Mouse (Mus musculus) cerebellum, adult 11-12 months (tissue): ENCODE results near the gene Map2k2.
"Not testable (repeated sequence)": the region's sequence is repeated elsewhere in the genome, so short reads cannot be mapped to it uniquely, and the experiment has no call there.

Experiments
- DNase-seq: peaks from one replicate; pipeline ENCODE4 v3.0.0; 2022

The Map2k2 gene

GRCm38 (mm10) chr10:81143845-81144437, 38.2 kb downstream of the Map2k2 start:
- no peak for DNase-seq

GRCm38 (mm10) chr10:81144667-81145066, 39.0 kb downstream of the Map2k2 start:
- DNase-seq: peak; percentile 59

DNA sequence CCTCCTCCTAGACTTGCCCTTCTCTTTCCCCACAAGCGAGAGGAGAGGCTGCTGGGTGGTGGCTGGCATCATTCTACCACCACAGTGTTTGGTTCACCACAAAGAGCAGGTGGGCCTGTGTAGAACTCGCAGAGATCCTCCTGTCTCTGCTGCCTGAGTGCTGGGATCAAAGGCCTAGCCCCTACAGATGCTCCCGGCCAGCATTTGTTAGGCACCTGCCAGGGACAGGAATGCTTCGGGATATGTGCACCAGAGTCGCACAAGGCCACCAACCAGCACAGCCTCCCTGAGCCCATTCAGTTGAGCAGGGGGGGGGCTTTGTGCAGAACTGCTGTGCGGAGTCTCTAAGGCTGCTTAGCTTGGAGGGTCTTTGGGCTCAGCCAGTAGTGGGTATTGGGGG, 39.6 kb downstream of the Map2k2 start:
- no peak for DNase-seq

DNA sequence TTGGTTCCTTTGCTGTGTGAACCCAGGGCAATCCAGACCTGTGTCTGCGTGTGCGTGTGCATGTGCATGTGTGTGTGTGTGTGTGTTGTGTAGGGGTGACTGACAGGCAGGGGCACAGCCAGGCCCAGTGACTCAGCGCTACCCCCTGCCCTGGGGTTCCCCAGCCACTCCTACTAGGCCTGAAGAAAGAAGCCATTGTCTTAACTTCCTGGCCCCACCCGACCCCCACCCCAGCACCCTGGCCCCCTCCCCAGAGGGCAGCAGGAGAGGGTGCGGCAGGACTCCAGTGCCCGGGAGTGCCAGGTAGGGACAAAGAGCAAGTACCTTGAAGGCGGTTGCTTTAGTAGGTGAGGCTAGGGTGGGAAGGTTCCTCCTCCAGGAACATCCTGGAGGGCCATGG, 40.1 kb downstream of the Map2k2 start:
- no peak for DNase-seq

DNA sequence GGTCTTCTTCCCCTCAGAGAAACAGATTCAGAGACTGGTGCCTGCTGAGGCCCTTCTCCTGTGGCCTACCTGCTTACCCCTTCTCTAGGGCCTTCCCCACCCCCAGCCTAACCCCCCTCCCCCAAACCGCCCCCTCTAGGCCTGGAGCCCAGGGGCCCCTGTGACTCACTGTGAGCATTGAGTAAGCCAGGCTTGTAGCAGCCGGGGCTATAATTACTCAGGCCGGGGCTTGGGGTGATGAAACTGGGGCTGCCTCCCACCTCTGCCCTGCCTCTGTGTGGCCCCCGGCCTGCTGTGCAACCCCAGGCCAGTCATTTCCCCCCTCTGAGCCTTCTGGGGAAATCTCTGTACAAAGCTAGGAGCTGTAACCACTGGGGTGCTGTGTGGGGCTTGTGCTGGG, 40.6 kb downstream of the Map2k2 start:
- DNase-seq: no peak

DNA sequence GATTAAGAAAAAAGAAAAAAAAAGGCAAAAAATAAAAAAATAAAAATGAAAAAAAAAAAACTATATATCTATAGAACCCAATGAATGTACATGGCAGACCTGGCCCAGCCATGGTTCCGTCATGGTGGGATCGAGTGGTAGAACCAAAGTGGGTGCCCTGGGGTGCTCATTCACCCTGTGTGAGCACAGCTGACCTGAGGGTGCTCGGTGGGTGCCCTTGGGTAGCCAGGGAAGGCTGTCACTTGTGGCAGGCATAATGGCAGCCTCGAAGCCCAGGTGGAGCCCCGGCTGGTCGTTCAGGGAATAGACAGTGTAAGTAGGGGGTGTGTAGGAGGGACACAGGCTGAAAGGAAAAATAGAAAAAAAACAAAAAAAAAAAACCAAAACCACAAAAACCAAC, 45.5 kb downstream of the Map2k2 start:
- DNase-seq: no peak

DNA sequence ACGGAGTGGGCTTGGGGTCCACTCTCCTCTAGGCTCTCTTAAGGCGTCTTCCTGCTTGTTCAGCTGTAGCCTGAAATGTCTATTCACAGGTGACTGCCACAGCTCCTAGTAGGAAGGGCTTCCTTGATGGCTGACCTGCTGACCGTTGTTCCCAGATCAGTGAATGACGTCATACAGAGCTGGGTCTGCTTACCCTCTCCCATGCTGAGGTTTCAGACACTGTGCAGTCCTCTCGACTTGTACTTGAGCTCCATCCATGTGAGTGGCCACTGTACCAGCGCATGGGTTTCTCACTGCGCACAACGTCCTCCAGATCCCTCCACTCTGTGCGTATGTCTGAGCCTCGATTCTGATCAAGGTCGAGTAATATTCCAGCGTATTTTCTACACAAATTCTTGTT, 46.9 kb downstream of the Map2k2 start:
- DNase-seq: no peak

DNA sequence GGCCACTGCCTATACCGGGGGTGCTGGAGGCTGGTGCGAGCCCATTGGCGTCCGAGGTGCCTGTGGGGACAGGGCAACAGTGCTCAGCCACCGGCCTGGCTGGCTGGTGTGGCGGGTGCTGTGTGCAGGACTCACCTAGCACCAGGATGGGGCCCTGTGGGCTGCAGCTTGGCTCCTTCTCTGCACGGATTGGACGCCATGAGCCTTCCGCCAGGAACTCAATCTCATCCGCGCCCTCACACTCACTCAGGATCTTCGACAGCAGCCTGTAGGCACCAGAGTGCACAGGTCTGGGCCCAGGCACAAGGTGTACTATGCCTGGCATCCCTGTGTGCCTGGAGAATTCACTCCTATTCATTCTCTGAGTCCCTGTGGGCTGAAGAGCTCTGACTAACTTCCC, 48.6 kb downstream of the Map2k2 start:
- no peak for DNase-seq

DNA sequence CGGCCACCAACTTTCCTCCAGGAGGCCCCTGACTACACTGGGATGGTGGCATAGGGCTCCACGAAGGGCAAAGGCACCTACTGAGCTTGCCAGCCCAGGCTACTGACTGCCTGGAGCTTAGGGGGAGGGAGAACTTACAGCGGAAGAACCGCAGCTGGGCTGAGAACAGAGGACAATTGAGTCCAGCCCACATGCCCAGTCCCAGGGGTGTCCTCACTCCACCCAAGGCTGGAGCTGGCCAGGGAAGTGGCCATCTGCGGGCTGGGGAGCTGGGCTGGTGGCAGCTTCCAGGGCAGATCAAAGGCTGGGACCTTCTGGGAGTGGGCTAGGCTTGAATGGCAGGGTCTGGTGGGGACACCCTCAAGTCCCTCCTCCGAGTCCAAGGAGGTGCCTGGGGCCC, 49.0 kb downstream of the Map2k2 start:
- no peak for DNase-seq

DNA sequence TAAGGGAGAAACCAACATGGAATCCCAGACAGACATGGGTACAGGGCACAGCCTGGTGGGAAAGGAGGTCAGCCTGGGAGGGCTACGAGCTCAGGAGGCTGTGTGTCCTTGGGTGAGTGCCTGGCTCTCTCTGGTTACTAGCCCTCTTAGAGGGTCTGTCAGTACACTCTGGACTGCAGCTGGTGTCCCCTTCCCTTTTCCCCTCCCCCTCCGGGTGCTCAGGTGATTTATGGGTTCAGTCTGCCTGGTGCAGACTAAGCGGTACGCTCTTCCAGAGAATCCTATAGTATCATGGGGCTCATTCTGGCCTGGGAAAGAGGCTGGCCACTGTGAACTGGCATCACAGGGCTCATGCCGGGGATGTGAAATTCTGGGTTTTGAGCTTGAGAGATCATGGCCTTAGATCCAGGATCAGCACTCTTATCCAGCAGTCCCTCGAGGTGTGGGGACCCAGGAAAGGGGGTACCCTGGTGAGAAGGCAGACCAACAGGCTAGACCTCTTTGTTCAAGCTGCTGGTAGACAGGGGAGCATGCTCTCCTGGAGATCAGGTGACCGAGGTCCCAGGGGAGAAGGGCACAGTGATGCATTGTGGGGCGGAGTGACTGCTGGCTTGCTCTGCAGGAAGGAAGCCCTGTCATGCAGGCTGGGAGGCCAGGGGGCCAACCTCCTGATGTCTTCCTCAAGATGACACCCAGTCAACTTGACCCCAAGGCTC, 56.0 kb downstream of the Map2k2 start:
- DNase-seq: no peak

GRCm38 (mm10) chr10:81162318-81162652, 56.6 kb downstream of the Map2k2 start:
- no peak for DNase-seq

GRCm38 (mm10) chr10:81165118-81165517, 59.4 kb downstream of the Map2k2 start:
- DNase-seq: peak; percentile 85

- DNase-seq: peak; percentile 100
Observed at GRCm38 (mm10) chr10:81167200-81168086, 61.7 kb downstream of the Map2k2 start, which contains the start of gene Pias4. Pias4 (minus strand) TSS chr10:81167923.

DNA sequence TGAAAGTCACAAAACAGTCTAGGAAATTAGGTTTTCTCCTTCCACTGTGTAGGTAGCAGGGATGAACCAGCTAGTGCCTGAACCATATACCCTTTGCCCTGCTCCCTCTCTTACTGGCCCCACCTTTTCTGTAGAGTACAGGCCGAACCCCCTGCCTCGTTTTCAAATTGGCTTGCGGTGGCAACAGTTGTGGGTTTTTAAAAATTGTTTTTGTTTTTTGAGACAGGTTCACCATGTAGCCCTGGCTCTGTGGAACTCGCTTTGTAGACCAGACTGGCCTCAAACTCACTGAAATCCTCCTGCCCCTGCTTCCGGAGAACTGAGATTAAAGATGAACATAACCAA, 62.3 kb downstream of the Map2k2 start:
- no peak for DNase-seq

DNA sequence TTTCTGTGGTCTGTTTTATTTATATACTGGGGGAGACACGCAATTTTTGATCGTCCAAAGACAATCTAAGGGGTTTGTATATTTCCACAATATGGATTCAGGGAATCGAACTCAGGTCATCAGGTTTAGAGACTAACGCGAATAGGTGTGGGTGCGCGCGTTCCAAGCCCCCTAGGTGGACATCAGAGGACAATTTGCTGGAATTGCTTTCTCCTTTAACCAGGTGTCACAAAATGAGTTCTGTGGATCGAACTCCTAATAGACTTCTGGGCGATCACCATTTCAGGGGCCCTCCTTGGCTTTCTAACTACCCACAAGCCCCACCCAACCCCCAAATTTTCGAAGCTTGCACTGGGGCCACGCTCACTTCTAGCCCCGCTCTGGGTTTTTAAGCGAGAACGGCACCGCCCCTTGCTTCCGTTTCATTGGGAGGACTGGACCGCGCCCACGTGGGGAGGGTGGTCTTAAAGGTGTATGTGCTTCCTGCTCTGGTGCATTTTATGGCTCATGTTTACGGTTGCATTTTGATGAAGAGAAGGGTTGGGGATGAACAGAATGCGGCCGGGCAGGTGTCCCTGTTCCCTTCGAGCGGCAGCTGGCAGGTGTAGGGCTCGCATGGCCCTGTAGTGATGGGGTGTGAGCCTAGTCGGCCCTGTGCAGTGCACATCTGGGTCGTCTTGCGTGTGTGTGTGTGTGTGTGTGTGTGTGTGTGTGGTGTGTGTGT, 63.0 kb downstream of the Map2k2 start:
- DNase-seq: peak; percentile 82

DNA sequence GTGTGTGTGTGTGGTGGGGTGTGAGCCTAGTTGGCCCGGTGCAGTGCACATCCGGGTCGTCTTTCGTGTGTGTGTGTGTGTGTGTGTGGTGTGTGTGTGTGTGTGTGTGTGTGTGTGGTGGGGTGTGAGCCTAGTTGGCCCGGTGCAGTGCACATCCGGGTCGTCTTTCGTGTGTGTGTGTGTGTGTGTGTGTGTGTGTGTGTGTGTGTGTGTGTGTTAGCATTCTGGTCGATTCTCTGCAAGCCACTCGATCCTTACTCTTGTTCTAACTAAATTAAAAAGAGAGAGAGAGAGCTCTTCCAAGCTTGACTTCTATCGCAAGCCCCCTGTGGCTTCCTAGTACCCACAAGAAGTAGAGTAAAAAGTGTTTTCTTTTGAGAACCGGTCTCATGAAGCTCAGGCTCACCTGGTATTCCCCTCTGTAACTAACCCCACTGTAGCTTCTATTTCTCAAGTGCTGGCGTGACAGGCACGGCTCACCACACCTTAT, 63.7 kb downstream of the Map2k2 start:
- DNase-seq: not testable (repeated sequence)

DNA sequence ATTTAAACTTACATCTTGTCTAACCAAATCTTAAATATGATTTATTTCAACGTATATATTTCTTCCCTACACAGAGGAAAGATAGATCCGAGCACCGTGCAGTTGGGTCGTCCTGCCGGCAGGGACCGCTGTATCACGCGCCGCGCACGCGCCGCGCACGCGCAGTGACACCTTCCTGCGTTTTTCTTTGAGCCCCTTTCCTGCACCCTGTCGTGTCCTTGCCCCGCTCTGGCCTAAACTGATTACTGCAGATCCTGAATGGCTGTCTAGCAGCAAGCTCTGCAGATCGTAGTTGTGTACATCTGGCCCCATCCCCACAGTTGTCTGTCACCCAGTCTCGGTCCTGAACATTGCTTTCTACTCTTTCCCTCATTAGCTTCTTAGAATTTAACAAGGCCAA, 67.4 kb downstream of the Map2k2 start:
- DNase-seq: peak; percentile 83

- DNase-seq: peak; percentile 89
Observed at GRCm38 (mm10) chr10:81174617-81175344, 69.1 kb downstream of the Map2k2 start.

DNA sequence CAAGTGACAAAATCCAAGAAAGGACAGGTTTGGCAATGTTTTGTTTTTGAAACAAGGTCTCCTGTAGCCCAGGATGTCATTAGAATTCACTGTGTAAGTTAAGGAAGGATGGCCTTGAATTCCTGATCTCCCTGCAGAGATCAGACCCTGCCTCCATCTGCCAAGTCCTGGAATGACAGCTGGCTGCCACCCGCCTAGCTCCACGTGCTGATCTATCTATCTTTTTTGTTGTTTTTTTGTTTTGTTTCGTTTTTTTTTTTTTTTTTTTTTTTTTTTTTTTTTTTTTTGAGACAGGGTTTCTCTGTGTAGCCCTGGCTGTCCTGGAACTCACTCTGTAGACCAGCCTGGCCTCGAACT, 69.6 kb downstream of the Map2k2 start:
- DNase-seq: peak; percentile 67

GRCm38 (mm10) chr10:81175936-81176465, 70.3 kb downstream of the Map2k2 start:
- no peak for DNase-seq

- DNase-seq: peak; percentile 99
Observed at GRCm38 (mm10) chr10:81176466-81177271, 71.0 kb downstream of the Map2k2 start, which contains the start of gene Eef2. Eef2 (plus strand) TSS chr10:81176631.
